Mouse (Mus musculus) activated CD4-positive, CD25-positive, alpha-beta regulatory T cell, adult 4 months (primary cell): ENCODE measurements around the gene Tmem178b. TPM values are rescaled to one million over a fixed set of nuclear protein-coding genes. Genes with fewer than 3 reads are reported as not detected.

Source experiments
- polyA plus RNA-seq, 2 experiments: library from polyadenylated mRNA; unstranded; fragments of 100-300 nt; shearing (Covaris generic); gene quantifications; one replicate each; pipeline ENCODE4 v1.2.1; 2017

The Tmem178b gene
- polyA plus RNA-seq, 2 experiments from 2014 or later: not detected

Other genes starting within 250 kb of the Tmem178b start
- gene Braf, start 147.8 kb upstream of the Tmem178b start, polyA plus RNA-seq: 10 to 100 TPM; 15.0 to 15.6 TPM
- gene Mrps33, start 62.3 kb upstream of the Tmem178b start, polyA plus RNA-seq: 100 to 1,000 TPM; 166 to 224 TPM